Mouse (Mus musculus) cerebellum, adult 2 months (tissue): Measurements from ENCODE around the gene Akap2. TPM values are rescaled to one million over a fixed set of nuclear protein-coding genes. Genes with fewer than 3 reads are reported as not detected.

Experiments
- DNase-seq, 2 experiments: peaks; one replicate each; pipeline ENCODE4 v3.0.0; 2021
- H3K27ac ChIP-seq: fragments of 200-500 bp; 2 replicates; pipeline ENCODE4 v1.5.1; 2012; ENCODE audit warnings: low read length, control low read depth, inconsistent platforms; ENCODE audit not compliant: insufficient read depth
- H3K27me3 ChIP-seq: fragments of 200-500 bp; 2 replicates; pipeline ENCODE4 v1.6.1; 2012; ENCODE audit warnings: inconsistent platforms, mild to moderate bottlenecking, low read length, moderate library complexity; ENCODE audit not compliant: control insufficient read depth, insufficient read depth
- H3K4me1 ChIP-seq: fragments of 200-500 bp; 2 replicates; pipeline ENCODE4 v1.6.1; 2011; ENCODE audit warnings: low read length; ENCODE audit not compliant: control insufficient read depth, insufficient read depth
- H3K4me3 ChIP-seq: fragments of 200-500 bp; replicated peaks from 2 replicates; pipeline ENCODE3; 2011; ENCODE audit warnings: mild to moderate bottlenecking, low read depth, low read length, control low read depth; ENCODE audit not compliant: insufficient read depth
- CTCF ChIP-seq: fragments of 200-500 bp; IDR thresholded peaks from 2 replicates; pipeline ENCODE4 v1.5.1; 2011; ENCODE audit warnings: low read depth, mild to moderate bottlenecking, control low read depth, low read length, moderate library complexity, borderline replicate concordance; ENCODE audit not compliant: insufficient read depth
- POLR2A ChIP-seq: fragments of 200-500 bp; IDR thresholded peaks from 2 replicates; pipeline ENCODE4 v1.6.1; 2011; ENCODE audit warnings: low read length, control low read depth, borderline replicate concordance; ENCODE audit not compliant: insufficient read depth
- WGBS: fragments of 180-500 bp; shearing (Covaris S2); methylation state at CpG from one replicate; pipeline ENCODE4 v1.1.7; 2018; 5-methylcytosine and 5-hydroxymethylcytosine counted together
- polyA plus RNA-seq: library from polyadenylated mRNA; depleted of rRNA; stranded (reverse); fragments of >200 nt; gene quantifications from 2 replicates; pipeline ENCODE4 v1.2.3, GENCODE M21; 2012

The Akap2 gene
- polyA plus RNA-seq, 1 experiment: 33.6 TPM

DNA sequence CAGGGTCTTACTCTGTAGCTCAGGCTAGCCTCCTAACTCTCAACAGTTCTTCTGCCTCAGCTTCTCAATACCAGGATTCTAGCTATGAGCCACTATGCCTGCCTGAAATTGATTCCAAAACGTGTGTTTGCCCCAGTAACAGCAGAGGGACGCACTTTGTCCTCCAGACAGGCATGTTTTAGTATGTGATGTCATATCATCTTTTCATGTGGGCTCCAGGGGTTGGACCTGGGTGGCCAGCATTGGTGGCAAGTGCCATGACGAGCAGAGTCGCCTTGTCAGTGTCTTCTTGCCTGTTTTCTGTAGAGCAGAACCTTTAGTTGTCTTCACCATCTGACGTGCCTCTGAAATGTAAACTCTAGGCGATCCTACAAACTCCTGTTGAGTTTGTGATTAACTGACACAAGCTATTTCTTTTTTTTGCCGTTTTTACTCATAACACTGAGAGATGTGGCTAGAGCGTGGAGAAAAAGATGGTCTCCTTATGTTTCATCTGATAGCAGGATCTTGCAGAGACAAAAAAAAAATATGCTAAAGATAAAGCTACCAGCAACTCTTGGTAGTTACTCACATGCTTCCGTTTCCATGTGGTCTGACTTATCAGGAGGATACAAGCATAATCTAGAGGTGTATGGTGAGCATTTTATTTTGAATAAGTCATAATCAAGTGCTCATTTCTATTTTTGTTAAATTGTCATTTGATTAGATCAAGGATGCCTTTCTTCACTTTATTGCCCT is 80.3 kb downstream of the Akap2 start:
- 82% methylated on average over 9 of the region's 9 CpGs for WGBS
- no peak for TF ChIP-seq POLR2A
- no peak for TF ChIP-seq CTCF
- H3K27me3 ChIP-seq: no peaks in the 10 kb centered on the region
- no peak for DNase-seq
- no peak overlapping the region for H3K27ac ChIP-seq
- no peak overlapping the region for H3K4me3 ChIP-seq
- H3K4me1 ChIP-seq: no peaks in the 10 kb centered on the region

DNA sequence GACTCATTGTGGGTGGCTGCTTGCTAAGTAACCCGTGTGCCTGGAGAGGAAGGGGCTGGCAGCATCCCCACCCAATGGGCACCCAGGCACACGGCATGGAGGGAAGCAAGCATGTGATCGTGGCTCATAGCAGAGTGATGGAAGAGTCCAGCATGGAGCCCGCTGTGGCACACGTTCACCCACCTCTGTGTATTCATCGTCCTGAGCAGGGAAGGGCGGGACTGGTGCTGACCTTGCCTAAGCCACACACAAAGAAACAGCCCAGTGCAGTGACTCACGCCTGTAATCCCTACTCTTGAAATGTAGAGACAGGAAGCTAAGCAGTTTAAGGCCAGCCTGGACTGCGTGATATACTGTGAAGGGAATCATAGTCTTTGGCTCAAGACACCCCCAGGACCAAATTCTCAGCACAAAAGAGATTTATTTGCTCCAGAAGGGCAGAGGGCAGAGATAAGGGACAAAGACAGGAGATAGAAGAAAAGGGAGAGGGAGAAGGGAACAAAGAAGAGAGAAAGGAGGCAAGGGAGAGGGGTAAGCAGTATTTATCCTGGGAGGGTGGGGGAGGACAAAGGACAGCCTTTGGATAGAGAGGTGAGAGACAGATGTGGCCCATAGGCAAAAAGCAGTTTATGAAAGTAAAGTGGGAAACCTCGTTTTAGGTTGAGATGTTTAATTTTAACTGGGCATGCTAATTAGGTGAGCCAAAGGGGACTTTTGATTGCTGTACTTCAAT is 81.0 kb downstream of the Akap2 start:
- no peaks in the 10 kb centered on the region for H3K4me1 ChIP-seq
- H3K27ac ChIP-seq: no peak overlapping the region
- no peaks in the 10 kb centered on the region for H3K27me3 ChIP-seq
- WGBS: 32% methylated on average over 10 of the region's 10 CpGs
- no peak overlapping the region for H3K4me3 ChIP-seq
- DNase-seq: no peak
- no peak for TF ChIP-seq CTCF
- no peak for TF ChIP-seq POLR2A

DNA sequence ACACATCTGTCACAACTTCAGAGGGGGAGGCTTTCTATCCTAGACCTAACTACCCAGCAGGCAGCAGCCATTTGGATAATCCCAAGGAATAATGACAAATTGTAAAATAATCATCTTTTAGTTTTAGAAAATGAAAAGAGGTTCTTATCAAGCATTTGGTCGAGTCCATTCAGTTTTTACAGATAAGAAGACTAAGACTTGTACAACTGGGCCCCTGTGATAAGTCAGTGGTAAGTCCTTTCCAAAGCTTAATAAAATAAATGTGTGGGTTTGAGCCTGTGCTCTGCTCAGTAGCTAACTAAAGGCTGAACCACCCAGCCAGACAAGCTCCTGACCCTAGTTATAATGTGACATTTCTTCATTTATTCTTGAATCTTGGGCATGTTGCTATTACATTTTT is 81.8 kb downstream of the Akap2 start:
- 78% methylated on average over 1 of the region's 1 CpGs for WGBS

DNA sequence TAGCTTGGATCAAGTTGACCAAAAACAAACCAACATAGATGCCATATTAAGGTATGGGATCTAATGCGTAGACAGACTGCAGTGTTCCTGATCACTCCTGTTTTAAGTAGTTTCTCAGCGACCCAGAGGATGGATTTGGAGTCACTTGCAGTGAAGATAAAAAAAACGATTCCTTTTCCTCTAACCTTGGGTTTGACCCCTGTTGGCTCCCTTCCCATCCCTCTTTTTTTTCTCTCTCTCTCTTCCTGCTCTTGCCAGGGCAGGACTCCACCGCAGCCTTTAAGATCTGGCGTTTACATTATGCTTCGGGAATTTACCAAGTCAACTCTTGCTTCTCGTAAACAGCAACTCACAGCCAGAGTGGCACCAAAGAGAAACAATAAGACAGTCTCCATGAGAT is 83.8 kb downstream of the Akap2 start:
- no peak for DNase-seq
- Histone ChIP-seq H3K4me1 (no peaks in the 10 kb centered on the region), H3K27ac (no peak overlapping the region), H3K27me3 (no peaks in the 10 kb centered on the region), H3K4me3 (no peak overlapping the region)
- TF ChIP-seq POLR2A: no peak
- no peak for TF ChIP-seq CTCF
- WGBS: 82% methylated on average over 7 of the region's 7 CpGs

More for the DNA sequence above, 81.8 kb downstream of the Akap2 start:
- no peak for TF ChIP-seq CTCF
- TF ChIP-seq POLR2A: no peak
- DNase-seq: no peak
- Histone ChIP-seq H3K27me3 (no peaks in the 10 kb centered on the region), H3K4me1 (no peaks in the 10 kb centered on the region), H3K4me3 (no peak overlapping the region), H3K27ac (no peak overlapping the region)

DNA sequence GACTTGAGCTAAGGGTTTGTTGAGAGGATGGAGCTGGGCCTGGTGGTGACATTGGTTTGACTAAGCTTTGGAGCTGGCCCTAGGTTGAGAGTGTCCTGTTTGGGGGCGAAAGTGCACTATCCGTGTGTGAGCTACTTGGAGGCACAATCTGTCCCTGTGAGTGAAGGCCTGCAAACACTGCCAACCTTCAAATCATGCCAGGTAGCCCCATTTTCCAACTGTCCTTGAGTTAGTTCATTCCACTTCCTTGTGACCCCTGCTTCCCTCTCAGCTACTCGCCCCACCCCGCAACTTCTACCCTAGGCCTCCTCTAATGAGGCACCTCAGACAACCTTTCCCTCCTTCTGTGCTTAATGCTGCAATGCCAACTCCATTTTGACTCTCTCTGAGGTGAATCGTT is 84.5 kb downstream of the Akap2 start:
- no peak for DNase-seq
- H3K4me1 ChIP-seq: no peaks in the 10 kb centered on the region
- TF ChIP-seq POLR2A: no peak
- TF ChIP-seq CTCF: no peak
- no peaks in the 10 kb centered on the region for H3K27me3 ChIP-seq
- 81% methylated on average over 5 of the region's 5 CpGs for WGBS
- H3K4me3 ChIP-seq: no peak overlapping the region
- H3K27ac ChIP-seq: no peak overlapping the region

DNA sequence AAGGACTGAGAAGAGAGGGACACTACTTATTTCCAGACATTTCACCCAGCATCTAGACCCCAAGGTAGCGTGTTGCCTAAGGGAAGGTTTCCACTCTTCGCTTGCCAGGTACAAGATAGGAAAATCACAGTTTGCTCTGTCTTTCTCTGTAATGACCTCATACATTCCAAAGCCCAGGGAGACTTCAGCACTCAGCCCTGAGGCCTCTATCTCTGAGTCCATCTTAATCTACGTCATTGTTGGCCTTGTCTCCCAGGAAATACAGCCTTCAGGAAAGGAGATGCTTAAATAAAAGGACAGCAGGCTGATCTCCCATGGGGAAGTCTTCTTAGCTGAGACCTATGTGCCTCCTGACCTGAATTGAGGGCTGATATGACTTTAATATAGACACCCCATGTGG is 85.0 kb downstream of the Akap2 start:
- 92% methylated on average over 3 of the region's 3 CpGs for WGBS
- TF ChIP-seq CTCF: no peak
- no peak for TF ChIP-seq POLR2A

DNA sequence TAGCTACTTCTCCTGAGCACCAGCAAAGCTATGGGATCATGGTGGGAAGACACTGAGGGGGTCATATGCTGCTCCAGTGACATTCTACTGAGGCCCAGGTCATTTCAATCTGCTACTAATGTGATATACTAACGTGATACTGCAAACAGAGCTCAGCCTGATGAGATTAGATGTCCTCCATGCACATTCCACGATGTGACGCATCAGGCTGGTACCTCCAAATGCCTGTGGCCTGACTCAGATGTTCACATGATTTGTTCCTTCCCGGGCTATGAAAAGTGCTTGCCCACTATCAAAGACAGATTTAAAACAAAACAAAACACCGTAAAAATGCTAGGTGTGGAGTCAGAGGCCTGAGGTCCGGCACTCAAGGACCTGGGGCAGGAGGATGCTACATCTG is 87.4 kb downstream of the Akap2 start:
- Histone ChIP-seq H3K27ac (no peak overlapping the region), H3K4me1 (no peaks in the 10 kb centered on the region), H3K27me3 (no peaks in the 10 kb centered on the region), H3K4me3 (no peak overlapping the region)
- no peak for DNase-seq
- no peak for TF ChIP-seq CTCF
- no peak for TF ChIP-seq POLR2A
- WGBS: 85% methylated on average over 6 of the region's 6 CpGs

More for the DNA sequence above, 85.0 kb downstream of the Akap2 start:
- H3K4me3 ChIP-seq: no peak overlapping the region
- DNase-seq: no peak
- no peaks in the 10 kb centered on the region for H3K27me3 ChIP-seq
- no peaks in the 10 kb centered on the region for H3K4me1 ChIP-seq
- no peak overlapping the region for H3K27ac ChIP-seq

DNA sequence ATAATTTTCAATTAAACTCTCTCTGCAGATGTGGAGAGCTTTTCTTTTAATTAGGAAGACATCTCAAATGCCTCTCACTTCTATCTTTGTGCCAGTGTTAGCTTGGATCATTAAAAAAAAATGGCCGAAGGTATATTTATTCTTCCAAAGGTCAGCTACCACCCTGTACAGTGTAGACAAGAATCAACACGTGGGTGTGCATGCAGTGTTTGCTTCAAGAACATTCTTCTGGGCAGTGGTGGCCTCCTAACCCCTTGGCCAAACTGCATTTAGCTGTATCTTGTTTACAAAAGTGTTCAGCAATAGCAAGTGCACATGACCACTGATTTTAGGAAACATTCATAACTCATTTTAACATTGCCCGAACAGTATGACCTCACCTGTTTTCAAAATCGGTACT is 92.0 kb downstream of the Akap2 start:
- 91% methylated on average over 4 of the region's 4 CpGs for WGBS
- TF ChIP-seq CTCF (no peak), POLR2A (no peak)

More for the DNA sequence above, 92.0 kb downstream of the Akap2 start:
- Histone ChIP-seq H3K4me1 (no peaks in the 10 kb centered on the region), H3K27me3 (no peaks in the 10 kb centered on the region; the same call in 1 of the 2 replicates), H3K4me3 (no peak overlapping the region), H3K27ac (no peak overlapping the region)
- DNase-seq: no peak
